Mouse (Mus musculus) ES-E14 (cell line): ENCODE data around the gene Msto1. TPM values are rescaled to one million over a fixed set of nuclear protein-coding genes. Genes with fewer than 3 reads are reported as not detected.
A peak's percentile ranks its signal among the peaks of the same experiment; 100 is the strongest.

Experiments
- DNase-seq: peaks from one replicate; pipeline ENCODE4 v3.0.0-alpha.2; 2013; ENCODE audit warnings: low read depth, low spot score
- H3K27ac ChIP-seq: 2 replicates; pipeline ENCODE4 v1.5.1; 2012; ENCODE audit warnings: low read depth, mild to moderate bottlenecking, low read length, moderate library complexity, mixed read lengths; ENCODE audit not compliant: poor library complexity, insufficient read depth, severe bottlenecking
- H3K36me3 ChIP-seq: 2 replicates; pipeline ENCODE4 v1.6.1; 2012; ENCODE audit warnings: mild to moderate bottlenecking, low read length, moderate library complexity, mixed read lengths; ENCODE audit not compliant: control insufficient read depth, poor library complexity, insufficient read depth, severe bottlenecking
- H3K4me1 ChIP-seq, 2 experiments: fragments of 150-350 bp in 1 of 2; sonication (generic) in 1 of 2; 2 replicates each; pipeline ENCODE4 v1.6.1; 2012; ENCODE audit warnings: low read length in 2 of 2, mild to moderate bottlenecking in 1 of 2, mixed read lengths in 1 of 2; ENCODE audit not compliant: control insufficient read depth in 2 of 2, insufficient read depth in 2 of 2, poor library complexity in 1 of 2
- H3K4me3 ChIP-seq, 2 experiments: fragments of 150-350 bp in 1 of 2; sonication (generic) in 1 of 2; 2 replicates each; pipeline ENCODE4 v1.5.1; 2012; ENCODE audit warnings: low read length in 2 of 2, low read depth in 1 of 2, mild to moderate bottlenecking in 1 of 2, mixed read lengths in 1 of 2; ENCODE audit not compliant: insufficient read depth in 1 of 2, poor library complexity in 1 of 2, severe bottlenecking in 1 of 2
- H3K9ac ChIP-seq: 2 replicates; pipeline ENCODE4 v1.6.1; 2012; ENCODE audit warnings: low read depth, mild to moderate bottlenecking, low read length, mixed read lengths; ENCODE audit not compliant: poor library complexity, insufficient read depth, severe bottlenecking
- H3K9me3 ChIP-seq: fragments of 150-350 bp; sonication (generic); 2 replicates; pipeline ENCODE4 v1.6.1; 2012; ENCODE audit warnings: low read depth, mild to moderate bottlenecking, low read length; ENCODE audit not compliant: control insufficient read depth, insufficient read depth
- CHD2 ChIP-seq: IDR thresholded peaks from 2 replicates; pipeline ENCODE4 v1.6.1; 2014; ENCODE audit warnings: mild to moderate bottlenecking, low read depth, low read length, inconsistent platforms
- HCFC1 ChIP-seq: IDR thresholded peaks from 2 replicates; pipeline ENCODE4 v1.6.1; 2012; ENCODE audit warnings: low read length, inconsistent platforms, borderline replicate concordance; ENCODE audit not compliant: insufficient read depth
- MAFK ChIP-seq: IDR thresholded peaks from 2 replicates; pipeline ENCODE4 v1.6.1; 2014; ENCODE audit warnings: mild to moderate bottlenecking, low read depth, low read length, inconsistent platforms; ENCODE audit not compliant: insufficient read depth
- ZC3H11A ChIP-seq: IDR thresholded peaks from 2 replicates; pipeline ENCODE4 v1.6.1; 2012; ENCODE audit warnings: low read depth, mild to moderate bottlenecking, inconsistent platforms, low read length, borderline replicate concordance
- ZNF384 ChIP-seq: IDR thresholded peaks from 2 replicates; pipeline ENCODE4 v1.6.1; 2012; ENCODE audit warnings: low read depth, low read length, inconsistent platforms
- in situ Hi-C, 2 experiments: fragments of 600-800 bp; cut with MboI; formaldehyde crosslinking; loops; one replicate each; pipeline ENCODE4 v1.15.1; 2025; ENCODE audit warnings: low sequenced_read_pairs in 2 of 2, inconsistent platforms in 1 of 2; ENCODE audit not compliant: unreplicated experiment in 2 of 2
- total RNA-seq: library from RNA; depleted of rRNA; stranded (reverse); fragments of 300-350 nt; gene quantifications from 2 replicates; pipeline ENCODE4 v1.2.3, GENCODE M21; 2012

Msto1 gene
- total RNA-seq, 1 experiment, result 78.3 TPM

GRCm38 (mm10) chr3:88912585-88912984 lies 1.2 kb downstream of the Msto1 start:
- H3K4me1 ChIP-seq, result peaks cover 0 to 9% of the 10 kb centered on the region in 2 experiments; a peak in 2 of 4 replicates
- H3K36me3 ChIP-seq, result peaks cover 49% of the 10 kb centered on the region
- DNase-seq, result no peak
- peak overlapping the region; percentile 29; the same call in 1 of the 2 replicates for H3K9ac ChIP-seq
- H3K9me3 ChIP-seq, result no peaks in the 10 kb centered on the region
- no peak overlapping the region for H3K27ac ChIP-seq
- in situ Hi-C loops, result no loop called here
- TF ChIP-seq ZNF384, result no peak
- TF ChIP-seq HCFC1, result no peak
- TF ChIP-seq ZC3H11A, result no peak
- TF ChIP-seq CHD2, result no peak
- no peak for TF ChIP-seq MAFK
- peak overlapping the region; percentile 84 to 87 for H3K4me3 ChIP-seq

- H3K9me3 ChIP-seq, result no peaks in the 10 kb centered on the region
- peaks cover 3 to 12% of the 10 kb centered on the region in 2 experiments; a peak in 3 of 4 replicates for H3K4me1 ChIP-seq
- no peak overlapping the region for H3K9ac ChIP-seq
- no peak for DNase-seq
- in situ Hi-C loops, result no loop called here
- no peak overlapping the region for H3K4me3 ChIP-seq
- TF ChIP-seq ZC3H11A (no peak), ZNF384 (peak; percentile 81)
- no peak overlapping the region; the same call in 1 of the 2 replicates for H3K27ac ChIP-seq
- H3K36me3 ChIP-seq, result peaks cover 76% of the 10 kb centered on the region
Observed at GRCm38 (mm10) chr3:88906393-88907159, 7.2 kb downstream of the Msto1 start.

DNA sequence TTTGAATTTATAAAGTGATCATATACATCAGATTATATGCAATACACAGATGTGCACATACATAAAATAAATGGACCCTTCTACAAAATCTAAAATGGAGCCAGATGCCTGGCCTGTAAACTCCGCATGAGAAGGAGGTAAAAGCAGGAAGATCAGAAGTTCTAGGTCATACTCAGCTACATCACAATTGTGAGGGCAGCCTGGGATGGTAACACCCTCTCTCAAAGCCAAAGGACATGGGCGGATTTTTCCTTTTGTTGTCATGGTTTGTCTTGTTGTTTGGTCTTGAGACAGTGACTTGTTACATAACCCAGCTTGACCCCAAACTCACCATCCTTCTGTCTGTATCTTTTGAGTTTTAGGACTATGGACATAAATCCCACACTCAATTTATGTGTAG lies 8.1 kb downstream of the Msto1 start:
- in situ Hi-C loops, result no loop called here
- Histone ChIP-seq H3K9me3 (no peaks in the 10 kb centered on the region), H3K4me1 (peaks cover 3 to 12% of the 10 kb centered on the region in 2 experiments; a peak in 3 of 4 replicates), H3K27ac (no peak overlapping the region; the same call in 1 of the 2 replicates), H3K36me3 (peaks cover 71% of the 10 kb centered on the region), H3K9ac (no peak overlapping the region), H3K4me3 (no peak overlapping the region)
- no peak for DNase-seq
- TF ChIP-seq MAFK (no peak), CHD2 (no peak), ZC3H11A (no peak), HCFC1 (no peak), ZNF384 (no peak)

- H3K9me3 ChIP-seq, result no peaks in the 10 kb centered on the region
- peaks cover 66% of the 10 kb centered on the region for H3K36me3 ChIP-seq
Observed at GRCm38 (mm10) chr3:88905209-88905608, 8.6 kb downstream of the Msto1 start.

More at GRCm38 (mm10) chr3:88905209-88905608, 8.6 kb downstream of the Msto1 start:
- peaks cover 3 to 12% of the 10 kb centered on the region in 2 experiments; a peak in 3 of 4 replicates for H3K4me1 ChIP-seq
- no peak overlapping the region for H3K4me3 ChIP-seq
- H3K9ac ChIP-seq, result no peak overlapping the region
- no peak for DNase-seq
- TF ChIP-seq ZC3H11A (no peak), MAFK (no peak), CHD2 (no peak), HCFC1 (no peak), ZNF384 (no peak)
- H3K27ac ChIP-seq, result peak overlapping the region; percentile 25; the same call in 1 of the 2 replicates
- in situ Hi-C loops, result no loop called here
